Mouse (Mus musculus) thymus, postnatal 36 days (tissue): ENCODE data around the gene Tnrc6b.
"Not testable (repeated sequence)": the region's sequence is repeated elsewhere in the genome, so short reads cannot be mapped to it uniquely, and the experiment has no call there.

ENCODE experiments used
- DNase-seq, 2 experiments: peaks; one replicate each; pipeline ENCODE4 v3.0.0; 2022; ENCODE audit warnings: mixed read lengths in 2 of 2

Gene Tnrc6b

GRCm38 (mm10) chr15:80797757-80798156, 86.6 kb downstream of the Tnrc6b start:
- DNase-seq, result peak; percentile 54 to 64

- peak; percentile 81 to 88 for DNase-seq
These were observed 87.4 kb downstream of the Tnrc6b start for GRCm38 (mm10) chr15:80798367-80799073.

GRCm38 (mm10) chr15:80799074-80799633, 88.0 kb downstream of the Tnrc6b start:
- DNase-seq, result peak; percentile 63 to 70

GRCm38 (mm10) chr15:80799634-80800137, 88.6 kb downstream of the Tnrc6b start:
- peak; percentile 33 to 56 for DNase-seq

GRCm38 (mm10) chr15:80800201-80800600, 89.1 kb downstream of the Tnrc6b start:
- no peak for DNase-seq

- no peak for DNase-seq
These were observed 89.7 kb downstream of the Tnrc6b start for GRCm38 (mm10) chr15:80800765-80801164.

- DNase-seq, result no peak
These were observed 90.5 kb downstream of the Tnrc6b start for GRCm38 (mm10) chr15:80801597-80801996.

- DNase-seq, result no peak
These were observed 96.0 kb downstream of the Tnrc6b start for GRCm38 (mm10) chr15:80807162-80807561.

- DNase-seq, result no peak
These were observed 99.1 kb downstream of the Tnrc6b start for GRCm38 (mm10) chr15:80810226-80810625.

GRCm38 (mm10) chr15:80812840-80813239, 101.7 kb downstream of the Tnrc6b start:
- DNase-seq, result no peak

GRCm38 (mm10) chr15:80814792-80815191, 103.7 kb downstream of the Tnrc6b start:
- peak; percentile 32 to 37 for DNase-seq

- DNase-seq, result peak in 1 of 2 experiments; percentile 34
These were observed 111.2 kb downstream of the Tnrc6b start for GRCm38 (mm10) chr15:80822276-80822675.

GRCm38 (mm10) chr15:80831170-80831569, 120.1 kb downstream of the Tnrc6b start:
- no peak for DNase-seq

- DNase-seq, result no peak
These were observed 121.7 kb downstream of the Tnrc6b start for GRCm38 (mm10) chr15:80832808-80833207.

GRCm38 (mm10) chr15:80836246-80836645, 125.1 kb downstream of the Tnrc6b start:
- DNase-seq, result no peak

- DNase-seq, result no peak
These were observed 127.7 kb downstream of the Tnrc6b start for GRCm38 (mm10) chr15:80838836-80839235.

GRCm38 (mm10) chr15:80839653-80840420, 128.7 kb downstream of the Tnrc6b start:
- no peak for DNase-seq

- DNase-seq, result no peak
These were observed 133.1 kb downstream of the Tnrc6b start for GRCm38 (mm10) chr15:80844262-80844661.

- DNase-seq, result no peak
These were observed 133.8 kb downstream of the Tnrc6b start for GRCm38 (mm10) chr15:80844926-80845325.

GRCm38 (mm10) chr15:80850004-80850403, 138.9 kb downstream of the Tnrc6b start:
- no peak for DNase-seq

- DNase-seq, result no peak
These were observed 139.8 kb downstream of the Tnrc6b start for GRCm38 (mm10) chr15:80850682-80851475.

GRCm38 (mm10) chr15:80852122-80852521, 141.0 kb downstream of the Tnrc6b start:
- DNase-seq, result no peak

GRCm38 (mm10) chr15:80852527-80852926, 141.4 kb downstream of the Tnrc6b start:
- not testable (repeated sequence) for DNase-seq
